Mouse (Mus musculus): ENCODE results near the gene Spata21. TPM values are rescaled to one million over a fixed set of nuclear protein-coding genes. Genes with fewer than 3 reads are reported as not detected.

The Spata21 gene
- polyA plus RNA-seq, 1 experiment from 2014 or later: 0.17 TPM

DNA sequence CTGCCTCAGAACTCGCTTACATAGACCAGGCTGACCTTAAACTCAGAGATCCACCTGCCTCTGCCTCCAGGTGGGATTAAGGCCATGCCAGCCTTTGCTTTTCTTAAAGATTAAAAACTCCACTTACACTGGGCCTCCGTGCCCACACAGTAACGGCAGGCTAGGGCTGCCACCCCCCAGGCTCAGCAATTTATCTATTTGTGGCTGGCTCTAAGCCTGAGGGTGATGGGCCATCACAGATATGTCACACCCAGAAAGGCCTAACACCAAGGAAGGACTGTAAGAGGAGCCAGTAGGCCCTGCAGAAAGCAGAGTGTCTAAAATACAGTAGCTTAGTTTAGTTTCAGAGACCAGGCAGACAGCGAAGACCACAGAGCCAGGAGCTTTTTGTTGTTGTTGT lies 14.0 kb upstream of the Spata21 start:
- DNase-seq (ENCODE audit: low spot score): no peak

DNA sequence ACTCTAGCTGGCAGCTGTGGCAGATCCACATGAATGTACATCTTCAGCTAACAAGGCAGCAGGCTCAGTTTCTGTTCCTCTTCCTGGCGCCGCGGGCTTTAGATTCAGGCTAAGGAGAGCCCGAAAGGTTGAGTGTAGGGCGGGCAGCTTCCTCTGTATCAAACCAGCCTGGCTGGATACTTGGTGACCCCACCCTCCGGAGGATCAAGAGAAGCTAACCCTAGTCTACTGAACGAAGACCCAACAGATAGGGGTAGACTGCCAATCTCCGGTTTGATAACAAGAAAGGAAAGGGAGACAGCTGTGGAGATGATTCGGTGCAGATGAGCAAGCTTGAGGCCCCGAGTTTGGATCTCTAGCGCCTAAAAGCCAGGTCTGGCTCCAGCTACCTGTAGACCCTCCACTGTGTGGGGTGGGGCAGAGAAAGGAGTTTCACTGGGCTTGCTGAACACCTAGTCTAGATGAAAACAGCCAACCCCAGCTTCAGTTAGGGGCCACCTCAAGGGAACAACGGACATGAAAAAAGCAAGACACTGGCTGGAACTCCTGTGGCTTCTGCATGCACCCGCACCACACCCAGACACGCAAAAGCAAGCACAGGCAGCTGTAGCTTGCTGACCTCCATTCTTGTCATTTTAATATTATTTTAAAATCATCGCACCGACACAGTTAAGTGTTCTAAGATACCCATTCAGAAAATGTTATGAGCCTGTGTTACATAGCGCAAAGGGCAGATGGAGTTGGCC lies 11.2 kb upstream of the Spata21 start:
- peak; percentile 13 for DNase-seq (ENCODE audit: low spot score)

DNA sequence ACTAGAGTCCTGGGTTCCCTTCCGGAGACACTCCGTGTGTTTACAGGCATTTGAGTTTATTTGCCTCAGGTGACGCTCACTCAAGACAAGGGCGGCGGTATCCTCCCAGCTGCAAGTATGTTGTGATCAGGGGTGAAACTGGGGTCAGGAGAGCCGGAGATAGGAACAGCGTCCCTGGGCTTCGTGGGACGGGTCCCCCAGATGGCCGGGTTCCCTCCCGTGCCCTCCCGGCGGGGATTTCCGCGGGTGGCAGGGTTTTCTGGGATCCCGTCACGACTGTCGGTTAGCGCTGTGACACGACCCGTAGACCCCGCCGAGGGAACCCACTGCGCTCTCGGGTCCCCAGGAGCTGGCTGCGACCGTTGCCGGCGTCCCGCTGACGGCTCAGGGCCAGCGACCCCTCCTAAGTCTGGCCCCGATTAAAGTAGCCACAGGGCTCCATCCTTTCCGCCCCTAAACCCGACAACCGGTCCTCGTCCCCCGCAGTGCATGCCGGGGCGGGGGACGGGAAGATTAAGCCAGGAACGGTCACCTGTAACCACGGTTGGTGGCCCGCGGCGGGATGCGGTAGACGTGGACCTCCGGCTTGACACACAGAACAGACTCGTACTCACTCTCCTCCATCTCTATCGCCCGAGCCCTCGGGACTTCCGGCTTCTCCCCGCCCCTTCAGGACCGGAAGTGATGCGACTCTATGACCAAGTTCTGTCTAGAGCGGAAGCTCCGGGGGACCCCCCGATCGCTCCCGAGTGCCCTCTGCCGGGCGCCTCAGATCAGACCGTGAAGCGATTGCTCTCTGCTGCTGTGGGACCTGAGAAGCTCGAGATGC lies 10.2 kb upstream of the Spata21 start, which contains the start of gene Necap2:
Gene Necap2 (minus strand): TSS at position 677 of the 829 bp plus-strand sequence.
- peak; percentile 96 for DNase-seq (ENCODE audit: low spot score)

DNA sequence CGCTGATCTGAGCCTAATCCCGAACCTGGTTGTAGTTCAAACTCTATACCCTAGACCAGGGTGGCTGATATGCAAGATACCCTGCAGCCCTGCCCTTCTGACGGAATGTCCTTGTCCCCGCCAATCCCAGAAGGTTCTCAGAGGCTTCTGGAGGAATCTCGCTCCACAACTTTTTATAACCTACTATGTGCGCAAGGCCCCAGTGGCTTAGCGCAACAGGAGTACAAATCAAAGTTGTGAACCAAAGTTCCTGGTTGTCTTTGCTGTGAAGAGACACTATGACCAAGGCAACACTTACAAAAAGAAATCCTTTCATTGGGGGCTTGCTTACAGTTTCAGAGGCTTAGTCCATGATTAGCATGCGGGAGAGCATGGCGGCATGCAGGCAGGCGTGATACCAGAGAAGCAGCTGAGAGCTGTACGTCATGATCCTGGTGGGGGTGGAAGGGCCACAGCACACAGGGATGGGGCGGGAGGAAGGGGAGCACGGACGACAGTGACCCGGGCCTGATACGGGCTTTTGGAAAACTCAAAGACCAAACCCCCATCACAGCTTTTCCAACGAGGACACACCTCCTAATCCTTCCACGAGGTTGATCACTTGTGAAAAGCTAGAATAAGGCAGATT lies 9.5 kb upstream of the Spata21 start:
- no peak for DNase-seq (ENCODE audit: low spot score)

DNA sequence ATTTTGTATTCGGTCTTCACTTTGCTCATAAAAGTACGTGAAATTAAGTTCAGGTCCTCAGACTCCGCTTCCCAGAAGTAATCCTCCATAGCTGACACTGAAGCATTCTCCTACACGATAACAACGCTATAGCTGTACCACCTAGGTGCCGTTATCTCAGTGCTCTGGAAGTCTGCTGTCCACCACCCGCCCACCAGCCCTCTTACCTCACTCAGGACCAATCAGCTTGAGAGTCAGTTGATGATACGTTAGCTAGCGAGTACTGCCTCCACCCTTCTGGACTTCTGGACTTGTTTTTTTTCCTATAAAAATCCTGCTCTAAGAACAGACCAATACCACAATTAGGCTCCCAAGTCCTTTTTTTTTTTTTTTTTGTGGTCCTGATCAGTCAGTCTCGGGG lies 1.3 kb upstream of the Spata21 start:
- no peak for DNase-seq (ENCODE audit: low spot score)

DNA sequence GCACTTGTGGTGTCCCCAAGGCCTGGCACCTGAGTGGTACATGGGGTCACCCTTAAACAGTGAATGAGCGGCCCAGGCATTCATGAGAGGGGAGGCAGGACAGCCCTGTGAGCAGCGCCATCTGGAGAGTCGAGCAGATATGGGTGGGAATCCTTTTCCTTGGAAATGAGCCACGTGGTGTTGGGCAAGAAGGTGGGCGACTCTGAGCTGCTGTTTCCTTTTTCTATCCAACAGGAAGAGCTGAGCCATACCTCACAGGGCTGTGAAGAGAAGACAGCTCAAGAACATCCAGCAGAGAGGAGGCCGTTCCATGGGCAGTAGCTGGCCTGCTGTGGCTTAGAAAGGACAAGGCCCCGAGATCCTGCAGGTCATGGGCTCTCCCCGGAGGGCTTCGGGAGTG lies 581 bp downstream of the Spata21 start:
- DNase-seq (ENCODE audit: low spot score): no peak

DNA sequence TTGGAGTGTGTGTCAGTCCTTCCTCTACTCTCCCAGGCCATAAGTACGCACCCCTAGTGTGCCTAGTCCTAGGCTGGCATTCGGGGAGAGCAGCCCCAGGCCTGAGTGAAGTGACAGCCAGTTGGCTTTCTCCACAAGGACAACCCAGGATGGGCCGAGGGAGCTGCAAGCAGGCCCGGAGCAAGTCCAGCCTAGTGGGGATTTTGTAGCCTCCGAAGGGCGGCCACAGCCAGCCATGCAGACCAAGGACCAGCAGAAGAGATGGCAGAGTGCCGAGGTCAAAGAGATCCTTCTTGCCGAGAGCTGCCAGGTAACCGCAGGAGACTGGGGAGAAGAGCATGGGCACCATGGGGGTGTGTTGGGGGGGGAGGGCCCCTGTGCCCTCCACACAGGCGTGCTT lies 6.9 kb downstream of the Spata21 start:
- DNase-seq (ENCODE audit: low spot score): no peak

DNA sequence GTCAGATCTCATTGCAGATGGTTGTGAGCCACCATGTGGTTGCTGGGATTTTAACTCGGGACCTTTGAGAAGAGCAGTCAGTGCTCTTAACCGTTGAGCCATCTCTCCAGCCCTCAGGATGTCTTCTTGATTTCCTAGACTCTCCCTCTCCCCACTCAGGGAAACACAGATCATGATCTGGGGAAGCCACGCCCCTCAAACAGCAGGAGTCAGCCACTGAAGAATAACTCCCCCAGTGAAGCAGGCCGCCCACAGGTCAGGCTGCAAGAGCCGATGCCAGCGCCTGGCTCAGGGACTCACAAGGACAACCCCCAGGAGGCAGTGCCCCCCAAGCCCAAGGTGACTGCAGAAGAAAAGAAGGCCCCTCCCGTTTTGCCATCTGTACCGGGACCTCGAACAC lies 8.6 kb downstream of the Spata21 start:
- no peak for DNase-seq (ENCODE audit: low spot score)

DNA sequence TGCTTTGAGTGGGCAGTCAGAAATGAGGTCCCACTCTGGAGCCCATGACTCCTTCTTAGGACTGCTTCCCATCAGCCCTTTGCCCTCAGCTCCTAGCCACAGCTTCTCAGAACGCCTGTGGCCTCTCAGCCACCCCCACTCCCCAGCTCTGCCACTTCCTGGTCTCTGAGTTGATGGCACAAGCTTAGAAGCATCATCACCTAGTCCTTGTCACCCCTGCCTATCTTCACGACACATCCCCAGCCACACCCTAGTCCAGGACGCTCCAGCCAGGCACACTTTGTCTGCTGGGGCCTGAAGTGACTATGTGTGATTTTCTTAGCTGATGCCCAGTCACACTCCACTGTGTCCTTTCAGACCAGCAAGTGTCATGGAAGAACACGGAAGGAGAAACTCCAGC lies 10.8 kb downstream of the Spata21 start:
- DNase-seq (ENCODE audit: low spot score): no peak

DNA sequence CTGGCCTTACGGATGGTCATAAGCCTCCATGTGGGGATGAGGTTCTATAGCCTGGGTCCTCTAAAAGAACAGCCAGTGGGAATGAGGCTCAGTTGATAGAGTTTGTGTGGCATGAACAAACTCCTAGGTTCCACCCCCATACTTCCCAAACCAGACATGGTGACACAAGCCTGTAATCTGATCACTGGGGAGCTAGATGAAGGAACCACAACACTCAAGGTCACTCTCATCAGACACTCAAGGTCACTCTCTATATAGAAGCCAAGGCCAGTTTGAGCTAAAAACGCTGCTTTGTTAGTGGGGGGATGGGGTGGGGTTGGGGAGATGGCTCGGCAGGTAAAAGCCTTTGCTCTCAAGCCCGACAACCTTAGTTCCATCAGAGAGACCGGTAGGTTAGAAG lies 11.8 kb downstream of the Spata21 start:
- no peak for DNase-seq (ENCODE audit: low spot score)

DNA sequence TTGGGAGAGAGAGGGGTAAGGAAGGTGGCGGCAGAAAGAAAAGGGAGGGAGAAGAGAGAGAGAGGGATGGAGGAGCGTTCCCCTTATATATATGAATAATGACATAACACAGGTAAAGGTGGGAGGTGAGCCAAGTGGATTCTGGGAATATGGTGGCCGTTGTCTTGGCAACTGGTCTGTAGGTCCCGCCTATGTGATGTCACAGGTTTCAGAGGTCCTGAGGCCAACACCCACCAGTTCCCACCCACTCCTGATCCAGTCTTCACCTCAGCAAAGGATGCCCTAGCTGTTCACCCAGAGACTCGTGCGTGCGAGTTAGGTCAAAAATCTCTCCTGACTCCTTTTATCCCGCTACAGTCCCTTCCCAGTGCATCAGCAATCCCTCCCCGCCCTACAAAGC lies 13.2 kb downstream of the Spata21 start:
- DNase-seq (ENCODE audit: low spot score): no peak

DNA sequence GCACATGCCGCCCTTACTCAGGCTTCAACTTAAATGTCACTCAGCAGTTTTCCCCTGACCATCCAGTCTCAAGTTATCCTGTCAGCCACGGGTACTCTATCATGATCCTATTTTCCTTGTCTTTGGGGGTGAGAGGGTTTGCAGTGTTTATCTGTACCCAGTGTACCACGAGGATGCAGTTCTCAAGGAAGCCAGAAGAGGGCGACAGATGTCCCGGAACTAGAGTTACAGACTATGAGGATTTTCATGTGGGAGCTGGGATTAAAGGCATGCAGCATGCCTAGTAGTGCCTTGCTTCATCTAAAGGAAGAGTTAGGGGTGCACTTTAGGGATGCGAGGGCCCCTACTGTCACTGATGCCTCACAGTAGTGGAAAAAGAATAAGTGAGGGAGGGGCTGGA lies 13.7 kb downstream of the Spata21 start:
- DNase-seq (ENCODE audit: low spot score): no peak

DNA sequence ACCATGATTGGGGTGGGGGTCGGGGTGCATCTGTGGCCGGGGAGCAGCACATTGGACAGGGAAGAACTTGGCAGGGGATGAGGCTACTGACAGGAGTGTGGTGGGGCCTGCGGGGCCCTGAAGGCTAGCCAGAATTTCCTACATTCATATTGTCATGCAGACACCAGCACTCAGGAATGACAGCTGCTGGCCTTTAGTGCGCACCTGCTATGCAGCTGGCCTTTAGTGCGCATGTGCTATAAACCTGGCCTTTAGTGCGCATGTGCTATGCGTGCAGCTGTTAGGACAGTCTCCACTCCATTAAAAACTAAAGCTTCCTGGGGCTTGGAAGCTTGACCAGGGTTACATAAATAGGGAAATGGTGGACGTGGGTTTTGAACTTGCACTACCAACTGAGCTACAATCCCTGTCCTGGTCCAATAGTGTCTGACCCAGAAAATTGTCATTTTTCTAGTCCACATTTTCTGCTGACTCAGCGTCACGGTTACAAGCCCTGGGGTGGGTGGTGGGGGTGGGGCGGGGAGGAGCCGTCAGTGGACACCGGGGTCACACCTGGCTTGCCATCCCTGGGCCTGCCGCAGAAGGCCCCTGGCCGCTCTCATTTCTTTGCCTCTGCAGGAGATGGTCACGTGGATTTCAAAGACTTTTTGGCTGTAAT lies 18.5 kb downstream of the Spata21 start:
- no peak for DNase-seq (ENCODE audit: low spot score)

DNA sequence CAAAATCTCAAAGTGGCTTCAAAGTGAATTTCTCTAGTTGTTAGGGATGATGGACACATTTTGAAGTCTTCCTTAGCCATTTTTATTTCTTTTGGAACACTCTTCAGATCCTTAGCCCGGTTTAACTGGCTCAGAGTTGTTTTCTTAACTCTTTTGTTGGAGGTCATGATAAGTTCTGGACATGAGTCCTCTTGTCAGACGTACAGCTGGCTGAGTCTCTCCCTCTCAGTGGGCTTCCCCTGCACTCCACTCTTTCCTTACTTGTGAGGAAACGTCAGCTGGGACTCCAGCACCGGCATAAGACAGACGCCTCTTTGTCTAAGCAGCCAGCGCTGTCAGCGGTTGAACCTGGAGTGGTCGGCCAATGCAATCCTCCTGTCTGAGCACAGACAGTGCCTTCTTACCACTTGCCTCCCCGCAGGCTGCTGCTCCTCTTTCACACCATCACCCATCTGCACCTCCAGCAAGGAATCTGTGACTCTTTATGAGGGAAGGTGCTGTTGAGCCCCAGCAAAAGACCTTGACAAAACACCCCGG lies 20.1 kb downstream of the Spata21 start:
- DNase-seq (ENCODE audit: low spot score): no peak

DNA sequence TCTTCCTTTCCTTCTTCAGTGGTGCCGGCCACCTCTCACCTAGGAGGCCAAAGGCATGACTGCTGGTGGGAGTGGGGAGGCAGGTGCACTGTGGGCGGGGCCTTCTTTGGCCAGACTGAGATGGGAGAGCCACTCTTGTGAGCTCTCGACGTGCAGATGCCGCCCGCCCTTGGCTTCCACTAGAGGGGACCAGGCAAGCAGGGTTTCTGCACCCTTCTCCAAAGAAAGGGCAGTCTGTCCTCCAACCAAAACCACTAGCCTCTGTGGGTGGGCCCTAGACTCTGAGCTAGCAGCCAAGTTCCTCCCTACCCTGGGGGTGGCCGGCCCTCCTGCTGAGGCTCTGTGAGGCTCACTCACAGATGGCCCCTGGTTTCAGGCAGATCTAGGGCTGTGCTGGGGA lies 25.7 kb downstream of the Spata21 start:
- DNase-seq (ENCODE audit: low spot score): no peak

DNA sequence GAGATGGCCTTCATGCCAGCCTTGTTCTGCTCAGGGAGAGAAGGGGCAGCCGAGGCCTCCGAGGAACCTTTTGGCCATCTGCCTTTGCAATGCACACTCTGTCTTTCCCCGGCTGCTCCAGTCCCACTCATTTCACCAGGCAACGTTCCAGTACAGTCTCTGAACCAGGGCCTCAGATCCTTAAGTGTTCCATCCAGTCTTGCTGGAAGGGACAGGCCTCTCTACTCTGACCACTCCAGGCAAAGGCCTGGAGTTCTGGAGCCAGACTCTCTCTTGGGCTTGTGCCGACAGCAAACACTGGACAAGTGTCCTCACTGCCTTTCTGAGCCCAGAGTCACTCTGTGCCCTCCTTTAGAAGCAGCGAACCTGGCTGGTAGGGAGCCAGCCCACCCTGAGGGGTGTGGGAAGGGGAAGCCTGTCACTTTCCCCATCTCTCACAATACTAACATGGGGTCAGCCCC lies 26.4 kb downstream of the Spata21 start:
- DNase-seq (ENCODE audit: low spot score): no peak

DNA sequence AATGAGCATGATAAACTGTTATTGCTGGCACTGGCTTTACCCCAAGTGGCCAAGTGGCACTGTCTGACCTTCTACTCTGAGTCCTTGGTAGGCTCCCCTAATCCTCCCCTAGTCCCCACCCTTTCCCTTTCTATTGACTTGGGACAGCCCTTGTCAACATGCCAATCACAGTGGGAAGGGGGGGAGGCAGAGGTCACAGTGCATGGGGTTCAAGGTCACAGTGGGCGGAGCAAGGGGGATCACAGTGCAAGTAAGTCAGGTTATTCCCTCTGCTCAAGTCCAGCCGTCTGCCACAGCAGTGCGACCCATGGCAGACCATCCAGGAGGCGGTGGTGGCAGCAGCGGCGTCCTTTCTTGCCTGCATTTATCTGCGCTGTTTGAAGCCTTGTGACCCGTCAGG lies 27.3 kb downstream of the Spata21 start:
- no peak for DNase-seq (ENCODE audit: low spot score)

DNA sequence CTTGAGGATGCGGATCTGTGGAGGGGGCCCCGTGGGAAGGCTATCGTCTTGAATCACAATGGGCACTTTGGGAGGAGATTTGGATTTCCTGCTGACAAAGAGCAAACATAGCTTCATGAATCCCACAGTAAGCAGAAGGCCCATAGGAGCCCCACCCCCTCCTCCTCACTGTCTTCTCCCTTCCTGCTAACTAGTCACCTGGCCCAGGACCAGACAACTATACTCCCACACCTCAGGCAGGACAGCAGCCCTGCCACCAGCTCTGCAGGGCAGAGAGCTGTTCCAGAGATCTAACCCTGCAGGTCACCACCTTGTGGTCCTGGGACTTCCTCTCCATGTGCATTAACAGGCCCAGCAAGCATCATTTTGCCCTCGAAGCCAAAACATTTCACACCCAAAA lies 30.6 kb downstream of the Spata21 start:
- DNase-seq (ENCODE audit: low spot score): no peak

DNA sequence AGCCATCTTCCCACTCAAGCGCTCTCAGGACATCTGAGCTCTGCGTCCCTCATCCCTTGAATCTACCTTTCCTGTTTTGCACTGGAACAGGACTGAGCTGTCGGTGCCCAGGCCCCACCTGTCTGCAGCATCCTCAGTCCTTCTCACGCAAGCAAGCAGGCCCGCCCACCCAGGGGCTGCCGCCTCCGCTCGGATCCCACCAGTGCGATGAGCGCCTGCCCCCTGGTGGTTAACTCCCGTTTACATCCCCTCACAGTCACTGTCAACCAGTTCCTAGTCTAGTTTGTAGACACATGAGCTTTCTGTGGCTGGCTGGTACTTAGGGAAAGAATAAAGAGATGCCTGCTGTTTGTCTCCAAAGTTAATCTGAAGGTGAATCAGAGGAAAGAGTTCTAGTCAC lies 32.6 kb downstream of the Spata21 start:
- peak; percentile 70 for DNase-seq (ENCODE audit: low spot score)

DNA sequence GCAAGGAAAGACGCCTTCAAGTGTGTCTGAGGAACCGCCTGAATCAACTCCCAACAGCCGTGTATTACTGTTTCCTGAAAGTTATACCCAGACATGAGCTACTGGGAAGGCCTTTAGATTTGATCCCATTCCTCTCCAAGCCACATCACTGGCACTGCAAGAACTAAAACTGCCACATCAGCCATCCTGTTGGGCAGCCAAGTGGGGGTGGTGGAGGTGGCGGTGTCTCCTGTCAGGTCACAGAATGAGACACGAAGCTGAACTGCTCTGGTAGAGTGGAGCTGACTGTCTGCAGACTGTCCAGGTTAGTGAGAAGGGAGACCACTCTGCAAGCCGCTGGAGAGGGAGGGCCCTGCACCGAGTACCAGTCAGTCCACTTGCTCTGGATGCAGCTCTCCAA lies 34.5 kb downstream of the Spata21 start:
- no peak for DNase-seq (ENCODE audit: low spot score)

DNA sequence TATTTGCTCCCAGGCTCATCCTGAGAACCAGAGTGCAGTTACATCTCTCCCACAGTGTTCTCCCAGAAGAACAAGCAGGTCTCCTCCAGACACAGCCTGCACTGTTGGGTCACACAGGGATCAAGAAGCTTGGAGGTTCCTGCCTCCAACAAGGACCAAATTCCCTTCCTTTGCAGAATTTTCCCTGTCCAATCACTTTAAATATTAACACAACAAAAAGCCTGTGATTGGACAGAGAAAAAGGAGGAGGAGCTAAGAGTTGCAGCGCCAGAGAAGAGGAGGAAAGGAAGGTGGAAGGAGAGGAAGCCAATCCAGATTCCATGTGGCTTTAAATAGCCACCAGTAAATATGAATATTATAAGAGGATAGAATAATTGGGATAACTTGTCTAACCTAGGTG lies 34.9 kb downstream of the Spata21 start:
- DNase-seq (ENCODE audit: low spot score): no peak

Data from thymus, postnatal 0 days (tissue).